Mouse (Mus musculus) inflammation-experienced regulatory T-cells, adult 6 months (primary cell): ENCODE results near the gene Aldh18a1. TPM values are rescaled to one million over a fixed set of nuclear protein-coding genes. Genes with fewer than 3 reads are reported as not detected.
"Not testable (repeated sequence)": the region's sequence is repeated elsewhere in the genome, so short reads cannot be mapped to it uniquely, and the experiment has no call there.

ENCODE experiments used
- ATAC-seq: one replicate; pipeline ENCODE4 v1.8.0; 2017
- polyA plus RNA-seq, 3 experiments: library from polyadenylated mRNA; unstranded; fragments of 100-300 nt; shearing (Covaris generic); gene quantifications; one replicate each; pipeline ENCODE4 v1.2.1; 2017

Gene Aldh18a1
- polyA plus RNA-seq, 3 experiments from 2014 or later, result 34.5 to 39.7 (median 38.7) TPM

GRCm38 (mm10) chr19:40581662-40582061, 6.6 kb downstream of the Aldh18a1 start:
- no peak for ATAC-seq

GRCm38 (mm10) chr19:40580902-40581301, 7.4 kb downstream of the Aldh18a1 start:
- no peak for ATAC-seq

- no peak for ATAC-seq
Measured at GRCm38 (mm10) chr19:40575438-40575837, 12.8 kb downstream of the Aldh18a1 start.

GRCm38 (mm10) chr19:40570726-40571125, 17.5 kb downstream of the Aldh18a1 start:
- ATAC-seq, result no peak

GRCm38 (mm10) chr19:40567616-40568015, 20.6 kb downstream of the Aldh18a1 start:
- no peak for ATAC-seq

- ATAC-seq, result no peak
Measured at GRCm38 (mm10) chr19:40563880-40564645, 24.2 kb downstream of the Aldh18a1 start.

- ATAC-seq, result not testable (repeated sequence)
Measured at GRCm38 (mm10) chr19:40561521-40561920, 26.7 kb downstream of the Aldh18a1 start.

- ATAC-seq, result no peak
Measured at GRCm38 (mm10) chr19:40556029-40556428, 32.2 kb downstream of the Aldh18a1 start.

- no peak for ATAC-seq
Measured at GRCm38 (mm10) chr19:40555136-40555535, 33.1 kb downstream of the Aldh18a1 start.

- no peak for ATAC-seq
Measured at GRCm38 (mm10) chr19:40554343-40554742, 33.9 kb downstream of the Aldh18a1 start.

- no peak for ATAC-seq
Measured at GRCm38 (mm10) chr19:40553849-40554248, 34.4 kb downstream of the Aldh18a1 start.

GRCm38 (mm10) chr19:40553014-40553789, 35.1 kb downstream of the Aldh18a1 start:
- ATAC-seq, result no peak

GRCm38 (mm10) chr19:40549516-40550135, 38.6 kb downstream of the Aldh18a1 start:
- no peak for ATAC-seq

- no peak for ATAC-seq
Measured at GRCm38 (mm10) chr19:40548796-40549515, 39.3 kb downstream of the Aldh18a1 start.

GRCm38 (mm10) chr19:40548386-40548785, 39.9 kb downstream of the Aldh18a1 start:
- no peak for ATAC-seq

GRCm38 (mm10) chr19:40544856-40545255, 43.4 kb downstream of the Aldh18a1 start:
- no peak for ATAC-seq

GRCm38 (mm10) chr19:40542776-40543175, 45.5 kb downstream of the Aldh18a1 start:
- no peak for ATAC-seq

- ATAC-seq, result no peak
Measured at GRCm38 (mm10) chr19:40536526-40536925, 51.7 kb downstream of the Aldh18a1 start.

GRCm38 (mm10) chr19:40532525-40532924, 55.7 kb downstream of the Aldh18a1 start:
- no peak for ATAC-seq

- no peak for ATAC-seq
Measured at GRCm38 (mm10) chr19:40530323-40530722, 57.9 kb downstream of the Aldh18a1 start.

GRCm38 (mm10) chr19:40528254-40528653, 60.0 kb downstream of the Aldh18a1 start:
- no peak for ATAC-seq

GRCm38 (mm10) chr19:40526367-40527014, 61.8 kb downstream of the Aldh18a1 start:
- no peak for ATAC-seq
